Mouse (Mus musculus): ENCODE measurements around the gene Mia3.

DNA sequence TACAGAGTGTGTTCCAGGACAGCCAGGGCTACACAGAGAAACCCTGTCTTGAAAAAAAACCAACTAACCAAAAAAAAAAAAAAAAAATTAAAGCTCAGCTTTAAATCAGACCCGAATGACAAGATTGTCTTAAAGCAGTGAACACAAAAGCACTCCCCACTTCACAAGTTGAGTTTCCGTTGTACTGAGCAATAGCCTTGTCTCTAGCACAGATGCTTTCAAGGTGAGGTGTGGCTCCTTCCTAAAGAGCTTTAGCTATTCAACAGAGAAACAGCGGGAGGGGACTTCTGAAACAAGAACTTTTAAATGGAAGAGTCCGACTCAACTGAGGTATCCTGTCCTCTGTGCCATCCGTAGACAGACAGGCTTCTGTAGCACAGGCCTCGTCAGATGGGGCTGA lies 44.9 kb downstream of the Mia3 start:
- TF ChIP-seq MAX (IDR thresholded peaks at IDR 0.05; ENCODE audit: low read depth) (no peak), POLR2A (IDR thresholded peaks at IDR 0.05; ENCODE audit: insufficient read length, low read depth) (no peak), TCF12 (IDR thresholded peaks at IDR 0.05; ENCODE audit: insufficient read depth, poor library complexity, severe bottlenecking) (no peak), MYOG (IDR thresholded peaks at IDR 0.05; ENCODE audit: control insufficient read depth in 1 of 3, insufficient read depth in 1 of 3, insufficient read length in 2 of 3, low read depth in 2 of 3) (no peak), CEBPB (IDR thresholded peaks at IDR 0.05; ENCODE audit: insufficient read depth, poor library complexity, severe bottlenecking) (no peak)

Measured in myocyte (in vitro differentiated cells).